Mouse (Mus musculus): Measurements from ENCODE around the gene Tet3.

Tet3 gene

DNA sequence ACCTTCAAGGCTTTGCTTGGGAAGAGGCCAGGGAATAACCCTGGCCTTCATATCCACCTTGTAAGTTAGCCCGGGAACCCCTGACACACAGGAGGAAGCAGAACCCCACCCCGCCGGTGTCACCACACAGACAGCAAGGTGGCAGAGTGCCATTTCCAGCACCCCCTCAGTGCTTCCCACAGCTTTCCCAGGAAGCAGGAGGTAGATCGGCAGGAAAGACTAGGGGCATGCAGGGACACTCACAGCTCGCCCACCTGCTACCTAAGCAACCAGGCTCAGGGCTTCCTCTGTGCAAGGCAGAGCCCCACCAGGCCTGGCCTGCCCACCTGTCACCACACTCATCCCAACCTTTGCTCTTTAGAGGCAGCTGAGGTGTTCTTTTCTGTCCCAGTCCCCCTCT, 19.1 kb downstream of the Tet3 start:
- no peak for DNase-seq (ENCODE audit: low spot score)

DNA sequence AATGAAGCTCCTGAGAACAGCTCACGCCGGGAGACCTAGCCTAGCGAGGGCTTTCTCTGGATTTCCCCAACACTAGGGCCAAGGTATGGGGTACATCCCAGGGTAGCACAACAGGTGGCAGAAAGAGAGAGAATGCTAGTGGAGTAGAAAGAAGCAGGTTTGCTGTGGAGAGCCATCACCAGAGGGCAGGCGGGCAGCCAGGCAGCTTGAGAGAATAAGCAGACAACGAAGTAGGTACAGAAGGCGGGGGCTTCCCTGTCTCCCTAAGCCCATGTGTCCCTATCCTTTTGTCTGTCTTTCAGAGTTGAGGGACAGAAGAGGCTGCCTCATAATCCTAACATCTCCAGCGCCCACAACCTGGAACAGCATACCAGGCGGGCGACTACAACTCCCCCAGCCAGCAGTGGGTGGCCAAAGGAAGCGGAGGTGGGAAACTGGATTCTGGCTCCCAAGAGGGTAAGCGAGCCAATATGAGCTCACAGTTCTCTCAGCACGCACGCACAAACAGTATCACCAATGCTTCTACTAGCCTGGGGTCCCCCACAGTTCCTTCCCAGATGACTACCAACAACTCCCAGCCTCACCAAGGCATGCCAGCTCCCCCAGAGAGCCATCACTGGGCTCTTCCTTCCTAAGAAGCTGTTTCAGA, 19.6 kb downstream of the Tet3 start:
- DNase-seq (ENCODE audit: low spot score), result no peak

GRCm38 (mm10) chr6:83438584-83438983, 20.3 kb downstream of the Tet3 start:
- DNase-seq (ENCODE audit: low spot score), result no peak

DNA sequence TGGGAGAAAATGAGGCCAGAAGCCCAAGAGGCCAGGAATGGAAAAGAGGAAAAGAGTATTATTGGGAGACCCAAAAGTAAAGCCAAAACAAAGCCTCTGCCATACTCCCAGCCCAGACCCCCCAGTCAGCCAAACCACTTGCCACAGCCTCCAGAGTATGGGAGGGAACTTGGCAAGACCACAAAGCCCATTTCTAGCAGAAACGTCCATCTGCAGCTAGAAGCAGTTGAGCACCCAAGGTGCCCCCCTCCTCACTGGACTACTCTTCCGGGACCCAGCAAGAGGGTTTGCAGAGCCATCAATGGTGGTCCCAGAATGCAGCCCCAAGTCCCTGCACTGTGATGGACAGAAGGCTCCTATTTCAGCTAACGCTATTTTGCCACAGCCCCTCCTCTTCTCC, 21.1 kb downstream of the Tet3 start:
- DNase-seq (ENCODE audit: low spot score), result no peak

- no peak for DNase-seq (ENCODE audit: low spot score)
Measured at GRCm38 (mm10) chr6:83437225-83437624, 21.7 kb downstream of the Tet3 start.

- DNase-seq (ENCODE audit: low spot score), result no peak
Measured at GRCm38 (mm10) chr6:83436547-83436946, 22.3 kb downstream of the Tet3 start.

- DNase-seq (ENCODE audit: low spot score), result no peak
Measured at GRCm38 (mm10) chr6:83435174-83435573, 23.7 kb downstream of the Tet3 start.

DNA sequence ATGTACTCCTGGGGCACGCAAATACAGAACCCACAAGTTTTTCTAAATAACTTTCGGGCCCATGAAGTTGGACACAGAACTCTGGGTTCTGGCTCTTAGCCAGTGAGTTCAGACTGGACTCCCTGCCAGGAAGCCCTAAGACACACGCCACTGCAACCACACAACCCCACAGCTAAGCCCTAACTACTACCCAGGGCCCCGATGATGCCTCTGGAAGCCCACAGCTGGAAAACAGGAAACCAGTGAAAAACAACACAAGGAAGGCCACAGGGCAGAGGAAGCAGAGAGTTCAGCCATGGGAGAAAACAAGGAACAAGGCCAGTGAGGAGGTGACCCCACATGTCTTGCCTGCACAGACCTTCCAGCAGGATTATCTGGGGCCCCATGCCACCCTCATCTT, 25.3 kb downstream of the Tet3 start:
- DNase-seq (ENCODE audit: low spot score), result no peak

DNA sequence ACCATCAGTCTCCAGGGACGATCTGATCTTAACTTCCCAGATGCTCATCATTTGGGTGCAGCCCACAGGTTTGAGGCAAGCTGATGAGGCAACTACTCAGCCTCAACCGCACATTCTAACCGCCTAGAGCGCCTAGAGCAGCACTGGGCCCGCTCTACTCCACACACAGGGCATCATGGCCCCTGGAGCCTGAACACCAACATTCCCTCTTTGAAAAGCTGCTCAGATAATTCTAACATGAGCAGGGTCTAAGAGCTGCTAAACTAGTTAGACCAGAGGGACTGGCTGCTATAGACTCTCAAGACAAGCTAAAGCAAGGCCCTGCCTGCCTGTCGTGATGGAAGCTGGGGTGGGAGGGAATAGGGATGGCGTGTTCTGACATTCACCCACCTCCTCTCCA, 25.9 kb downstream of the Tet3 start:
- no peak for DNase-seq (ENCODE audit: low spot score)

- no peak for DNase-seq (ENCODE audit: low spot score)
Measured at GRCm38 (mm10) chr6:83427968-83428731, 30.7 kb downstream of the Tet3 start.

GRCm38 (mm10) chr6:83427512-83427911, 31.4 kb downstream of the Tet3 start:
- DNase-seq (ENCODE audit: low spot score), result no peak

GRCm38 (mm10) chr6:83426576-83426975, 32.3 kb downstream of the Tet3 start:
- DNase-seq (ENCODE audit: low spot score), result no peak

- no peak for DNase-seq (ENCODE audit: low spot score)
Measured at GRCm38 (mm10) chr6:83424053-83424404, 34.9 kb downstream of the Tet3 start.

- no peak for DNase-seq (ENCODE audit: low spot score)
Measured at GRCm38 (mm10) chr6:83423400-83424052, 35.4 kb downstream of the Tet3 start.

- no peak for DNase-seq (ENCODE audit: low spot score)
Measured at GRCm38 (mm10) chr6:83421866-83422649, 36.8 kb downstream of the Tet3 start.

DNA sequence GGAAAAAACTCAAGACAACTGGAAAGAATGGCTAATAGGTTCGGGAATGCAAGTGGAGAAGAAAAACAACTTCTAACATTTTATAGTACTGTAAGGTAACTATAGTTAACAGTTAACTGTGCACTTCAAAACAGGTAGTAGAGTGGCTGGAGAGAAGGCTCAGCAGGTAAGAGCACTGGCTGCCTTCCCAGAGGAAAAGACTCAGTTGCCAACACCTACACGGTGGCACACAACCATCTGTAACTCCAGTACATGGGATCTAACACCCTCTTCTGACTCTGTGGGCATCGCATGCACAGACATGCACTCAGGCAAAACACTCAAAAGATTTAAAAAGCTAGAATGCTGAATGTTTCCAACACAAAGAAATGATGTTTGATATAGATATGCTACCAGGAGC, 39.4 kb downstream of the Tet3 start:
- no peak for DNase-seq (ENCODE audit: low spot score)

GRCm38 (mm10) chr6:83417531-83417930, 41.4 kb downstream of the Tet3 start:
- DNase-seq (ENCODE audit: low spot score), result no peak

DNA sequence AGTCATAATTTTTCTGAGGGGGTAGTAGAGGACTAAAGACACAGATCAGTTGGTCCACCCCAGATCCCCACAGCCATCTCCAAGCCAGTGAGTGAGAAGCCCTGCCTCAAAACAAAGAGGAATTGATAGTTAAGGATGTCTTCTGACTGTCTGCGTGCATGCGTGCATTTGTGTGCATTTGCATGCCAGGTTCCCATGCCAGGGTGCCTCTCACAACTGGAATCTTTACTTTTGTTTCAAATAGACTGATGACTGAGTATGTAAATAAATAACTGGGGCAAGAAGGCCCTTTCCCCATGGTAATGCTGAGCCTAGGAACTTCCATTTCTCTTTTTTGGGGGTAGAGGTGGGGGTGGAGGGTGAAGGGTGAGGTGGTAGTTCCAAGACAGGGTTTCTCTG, 41.8 kb downstream of the Tet3 start:
- DNase-seq (ENCODE audit: low spot score), result no peak

GRCm38 (mm10) chr6:83416261-83417103, 42.4 kb downstream of the Tet3 start:
- no peak for DNase-seq (ENCODE audit: low spot score)

- no peak for DNase-seq (ENCODE audit: low spot score)
Measured at GRCm38 (mm10) chr6:83415356-83415940, 43.4 kb downstream of the Tet3 start.
